Mouse (Mus musculus) erythroblast, adult 5-6 weeks (primary cell): Measurements from ENCODE around the gene Fkbp8. TPM values are rescaled to one million over a fixed set of nuclear protein-coding genes. Genes with fewer than 3 reads are reported as not detected.
A peak's percentile ranks its signal among the peaks of the same experiment; 100 is the strongest.
"Not testable (repeated sequence)": the region's sequence is repeated elsewhere in the genome, so short reads cannot be mapped to it uniquely, and the experiment has no call there.

Source experiments
- ATAC-seq: replicated peaks from 2 replicates; pipeline ENCODE4 v1.8.0; 2016; ENCODE audit warnings: moderate number of reproducible peaks, mild to moderate bottlenecking, moderate TSS enrichment, inconsistent platforms; ENCODE audit not compliant: poor library complexity, low FRiP score, severe bottlenecking
- total RNA-seq, 2 experiments: library from RNA; stranded (forward) in 1 of 2; stranded (reverse) in 1 of 2; fragments of 150-400 nt in 1 of 2; fragments of 200-764, 138-1000 nt in 1 of 2; gene quantifications; 2 replicates each; pipeline versions ENCODE4 v1.2.3 to v1.2.4; 2015 to 2017; ENCODE audit warnings: low replicate concordance in 2 of 2

The Fkbp8 gene
- total RNA-seq, 2 experiments from 2014 or later: 27.1 to 53.5 TPM

DNA sequence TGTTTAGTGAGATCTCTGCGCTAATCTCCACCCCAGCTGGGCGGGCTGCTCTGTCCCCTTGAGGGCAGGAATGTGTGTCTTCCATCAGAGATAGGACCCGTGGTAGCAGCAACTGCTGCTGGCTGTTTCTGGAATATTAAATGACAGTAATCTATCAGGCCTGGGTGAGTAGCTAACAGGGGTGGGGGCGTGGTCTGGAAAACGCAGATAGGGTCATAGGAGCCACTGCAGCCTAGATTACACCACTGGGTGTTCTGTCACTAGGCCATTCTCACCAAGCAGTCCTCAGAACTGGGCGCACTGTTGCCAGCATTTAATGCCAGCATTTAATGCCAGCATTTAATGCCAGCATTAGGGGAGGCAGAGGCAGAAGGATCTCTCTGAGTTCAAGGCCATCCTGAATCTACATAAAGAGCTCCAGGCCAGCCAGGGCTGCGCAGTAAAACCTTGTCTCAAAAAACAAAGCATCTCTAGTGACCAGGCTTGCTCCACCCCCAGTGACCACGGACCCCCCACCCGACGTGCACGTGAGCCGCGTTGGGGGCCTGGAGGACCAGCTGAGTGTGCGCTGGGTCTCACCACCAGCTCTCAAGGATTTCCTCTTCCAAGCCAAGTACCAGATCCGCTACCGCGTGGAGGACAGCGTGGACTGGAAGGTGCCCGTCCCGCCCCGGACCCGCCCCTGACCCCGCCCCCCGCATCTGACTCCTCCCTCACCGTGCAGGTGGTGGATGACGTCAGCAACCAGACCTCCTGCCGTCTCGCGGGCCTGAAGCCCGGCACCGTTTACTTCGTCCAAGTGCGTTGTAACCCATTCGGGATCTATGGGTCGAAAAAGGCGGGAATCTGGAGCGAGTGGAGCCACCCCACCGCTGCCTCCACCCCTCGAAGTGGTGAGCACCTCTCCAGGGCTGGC, 26.9 kb upstream of the Fkbp8 start:
- ATAC-seq: peak; percentile 60

DNA sequence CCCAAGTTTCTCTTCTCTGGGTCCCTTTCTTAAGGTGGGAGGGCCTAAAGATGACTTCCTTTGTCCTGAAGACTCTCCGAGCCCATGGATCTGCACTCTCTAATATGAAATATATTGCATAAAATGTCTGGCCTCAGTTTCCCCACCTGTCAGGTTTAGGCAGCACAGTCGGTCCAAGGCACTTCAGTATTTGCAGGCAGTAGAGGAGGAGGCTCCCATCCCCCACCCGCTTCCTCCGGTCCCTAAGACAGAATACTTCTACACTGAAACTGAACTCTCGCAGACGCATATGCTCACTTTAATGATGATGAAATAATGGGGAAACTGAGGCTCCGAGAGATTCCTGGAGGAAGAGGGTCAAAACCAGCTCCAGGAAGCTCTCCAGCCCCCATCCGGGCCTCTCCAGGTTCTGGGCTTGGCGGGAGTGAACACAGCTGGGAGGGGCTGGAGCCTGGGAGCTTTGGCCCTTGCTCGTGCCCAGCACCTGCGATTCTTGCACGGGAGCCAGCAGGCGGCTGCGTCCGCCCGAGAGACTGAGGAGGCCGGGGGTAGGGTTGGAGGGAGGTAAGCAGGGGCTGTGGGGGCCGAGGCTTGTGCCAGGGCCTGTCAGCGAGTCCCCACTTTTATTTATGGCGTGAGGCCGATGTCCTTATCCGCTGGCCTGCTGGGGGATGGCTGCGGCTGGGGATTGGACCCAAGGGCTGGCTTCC, 25.5 kb upstream of the Fkbp8 start:
- no peak for ATAC-seq

DNA sequence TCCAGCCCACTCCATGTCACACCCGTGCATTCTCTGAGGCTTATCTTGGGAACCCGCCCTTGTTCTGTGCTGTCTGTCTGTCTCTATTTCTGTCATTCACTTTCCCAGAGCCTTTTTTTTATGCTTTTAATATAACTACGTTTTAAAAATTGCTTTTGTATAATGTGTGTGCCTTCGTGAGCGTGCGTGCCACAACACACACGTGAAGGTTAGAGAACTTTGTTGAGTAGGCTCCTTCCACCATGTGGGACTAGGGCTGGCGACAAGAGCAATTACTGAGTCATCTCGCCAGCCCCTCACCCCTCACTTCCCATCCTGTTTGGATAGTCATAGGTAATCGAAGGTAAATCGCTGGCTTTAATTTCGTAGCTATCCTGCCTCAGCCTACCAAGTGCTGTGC, 25.0 kb upstream of the Fkbp8 start:
- ATAC-seq: no peak

DNA sequence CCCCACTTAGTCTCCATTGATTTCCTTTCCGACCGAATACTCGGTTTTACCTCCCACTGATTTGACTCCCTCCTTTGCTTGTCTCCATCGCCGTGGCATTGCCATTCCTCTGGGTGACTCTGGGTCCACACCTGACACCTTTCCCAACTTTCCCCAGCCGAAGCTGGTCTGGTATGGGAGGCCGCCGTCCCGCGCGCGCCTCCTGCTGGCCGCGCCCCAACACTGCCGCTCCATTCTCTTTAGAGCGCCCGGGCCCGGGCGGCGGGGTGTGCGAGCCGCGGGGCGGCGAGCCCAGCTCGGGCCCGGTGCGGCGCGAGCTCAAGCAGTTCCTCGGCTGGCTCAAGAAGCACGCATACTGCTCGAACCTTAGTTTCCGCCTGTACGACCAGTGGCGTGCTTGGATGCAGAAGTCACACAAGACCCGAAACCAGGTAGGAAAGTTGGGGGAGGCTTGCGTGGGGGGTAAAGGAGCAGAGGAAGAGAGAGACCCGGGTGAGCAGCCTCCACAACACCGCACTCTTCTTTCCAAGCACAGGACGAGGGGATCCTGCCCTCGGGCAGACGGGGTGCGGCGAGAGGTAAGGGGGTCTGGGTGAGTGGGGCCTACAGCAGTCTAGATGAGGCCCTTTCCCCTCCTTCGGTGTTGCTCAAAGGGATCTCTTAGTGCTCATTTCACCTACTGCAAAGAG, 24.3 kb upstream of the Fkbp8 start:
- peak; percentile 34; the same call in 1 of the 2 replicates for ATAC-seq

DNA sequence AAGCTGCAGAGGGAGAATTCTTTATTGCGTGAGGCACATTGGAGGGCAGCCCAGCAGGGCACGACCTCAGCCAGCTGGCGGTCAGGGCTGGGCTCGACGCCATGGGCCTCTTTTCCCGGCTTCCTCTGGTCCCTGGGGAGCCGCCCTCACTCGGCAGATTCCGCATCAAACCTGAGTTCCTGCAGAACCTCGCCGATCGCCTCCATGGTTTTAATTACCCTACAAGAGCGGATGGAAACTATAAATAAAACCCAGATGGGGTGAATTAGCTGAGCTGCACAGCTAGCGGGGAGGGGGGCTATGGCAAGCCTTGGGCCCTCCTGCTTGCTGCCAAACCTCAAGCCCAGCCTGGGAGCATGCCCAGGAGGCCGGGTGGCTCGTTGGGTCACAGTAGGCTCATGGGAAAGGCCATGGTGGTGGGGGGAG, 23.2 kb upstream of the Fkbp8 start:
- ATAC-seq: no peak

DNA sequence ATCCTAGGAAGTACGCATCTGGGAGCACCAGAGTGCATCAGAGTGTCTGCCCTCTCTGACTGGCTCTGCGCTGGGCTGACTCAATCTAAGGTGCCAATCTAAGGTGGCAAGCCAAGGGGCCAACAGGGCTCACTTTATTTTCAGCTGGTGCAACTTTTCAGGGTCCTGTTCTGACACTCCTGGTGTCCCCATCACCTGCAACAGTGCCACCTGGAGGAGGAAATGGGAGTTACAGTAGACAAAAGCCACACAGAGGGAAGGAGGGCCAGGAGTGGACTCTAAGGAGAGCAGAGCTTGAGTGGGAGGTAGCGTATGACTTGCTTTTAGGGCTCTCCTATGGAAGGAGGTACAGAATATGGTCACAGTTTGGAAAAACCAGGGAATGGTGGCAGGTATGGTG, 22.7 kb upstream of the Fkbp8 start:
- peak; percentile 36 for ATAC-seq

DNA sequence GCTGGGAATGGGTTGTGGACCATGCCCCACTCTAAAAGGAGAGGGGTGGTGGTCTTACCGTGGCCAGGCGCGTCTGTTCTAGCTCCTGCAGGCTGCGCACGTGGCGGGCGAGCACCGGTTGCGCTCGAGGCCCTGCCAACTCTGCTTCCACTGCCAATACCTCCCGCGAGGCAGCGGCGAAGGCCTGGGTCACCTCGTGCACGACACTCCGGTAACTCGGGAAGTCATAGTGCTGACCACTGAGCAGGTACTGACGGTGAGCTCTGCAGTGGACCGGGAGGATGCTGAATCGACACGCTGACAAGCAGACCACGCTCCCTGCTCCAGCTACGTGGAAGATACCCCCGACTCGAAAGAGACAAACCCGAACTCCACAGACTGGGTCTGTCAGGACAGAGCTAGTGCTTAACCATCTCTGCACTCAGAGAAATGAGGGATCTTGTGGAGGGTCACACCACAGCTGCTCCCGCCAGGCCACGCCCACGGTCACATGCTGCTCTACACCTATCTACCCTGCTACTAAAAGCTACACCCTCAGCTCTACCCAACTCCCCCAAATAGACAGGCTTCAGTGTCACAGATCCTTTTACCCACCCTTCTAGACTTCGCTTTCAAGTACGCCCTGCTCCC, 21.7 kb upstream of the Fkbp8 start:
- ATAC-seq: peak; percentile 1

DNA sequence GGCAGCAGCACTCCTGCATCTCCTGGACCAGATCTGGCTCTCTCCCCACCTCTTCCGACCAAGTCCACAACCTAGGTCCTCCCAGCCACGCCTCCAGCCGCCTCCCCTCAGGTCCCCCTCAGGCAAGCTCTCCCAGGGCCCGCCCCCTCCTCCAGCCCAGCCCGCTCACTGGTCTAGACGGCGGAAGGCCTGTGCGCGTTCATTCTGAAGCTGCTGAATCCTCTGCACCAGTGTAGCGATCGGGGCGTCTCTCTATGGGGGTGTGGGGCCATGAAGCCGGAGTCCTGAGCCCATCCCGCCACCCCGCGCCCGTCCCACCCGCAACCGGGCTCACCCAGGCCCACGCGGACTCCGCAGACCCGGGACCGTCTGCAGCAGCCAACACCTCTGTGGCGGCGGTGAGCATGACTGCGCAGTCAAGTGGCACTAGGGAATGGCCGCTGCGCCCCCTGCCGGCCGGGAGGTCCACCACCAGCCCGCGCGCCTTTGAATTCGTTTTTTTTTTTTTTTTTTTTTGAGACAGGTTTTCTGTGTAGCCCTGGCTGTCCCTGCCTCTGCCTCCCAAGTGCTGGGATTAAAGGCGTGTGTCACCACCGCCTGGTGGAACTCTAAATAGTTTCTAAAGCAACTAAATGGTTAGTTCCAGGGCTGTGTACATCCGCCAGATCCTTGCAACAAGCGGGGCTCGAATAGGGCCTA, 21.0 kb upstream of the Fkbp8 start, which contains the start of gene Rex1bd:
Rex1bd (minus strand) TSS at position 425 of the 699 bp plus-strand sequence.
- ATAC-seq: peak; percentile 51

DNA sequence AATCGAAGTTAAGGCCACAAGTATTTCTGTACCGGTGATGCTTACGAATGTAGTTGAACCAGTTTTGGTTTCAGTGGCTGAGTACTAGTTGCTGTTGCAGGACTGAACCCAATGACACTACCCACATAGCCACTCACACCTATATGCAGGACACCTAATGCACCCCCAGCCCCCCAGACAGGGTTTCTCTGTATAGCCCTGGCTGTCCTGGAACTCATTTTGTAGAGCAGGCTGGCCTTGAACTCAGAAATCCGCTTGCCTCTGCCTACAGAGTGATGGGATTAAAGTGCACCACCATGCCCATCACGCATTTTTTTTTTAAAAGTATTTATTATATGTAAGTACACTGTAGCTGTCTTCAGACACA, 20.5 kb upstream of the Fkbp8 start:
- ATAC-seq: no peak

DNA sequence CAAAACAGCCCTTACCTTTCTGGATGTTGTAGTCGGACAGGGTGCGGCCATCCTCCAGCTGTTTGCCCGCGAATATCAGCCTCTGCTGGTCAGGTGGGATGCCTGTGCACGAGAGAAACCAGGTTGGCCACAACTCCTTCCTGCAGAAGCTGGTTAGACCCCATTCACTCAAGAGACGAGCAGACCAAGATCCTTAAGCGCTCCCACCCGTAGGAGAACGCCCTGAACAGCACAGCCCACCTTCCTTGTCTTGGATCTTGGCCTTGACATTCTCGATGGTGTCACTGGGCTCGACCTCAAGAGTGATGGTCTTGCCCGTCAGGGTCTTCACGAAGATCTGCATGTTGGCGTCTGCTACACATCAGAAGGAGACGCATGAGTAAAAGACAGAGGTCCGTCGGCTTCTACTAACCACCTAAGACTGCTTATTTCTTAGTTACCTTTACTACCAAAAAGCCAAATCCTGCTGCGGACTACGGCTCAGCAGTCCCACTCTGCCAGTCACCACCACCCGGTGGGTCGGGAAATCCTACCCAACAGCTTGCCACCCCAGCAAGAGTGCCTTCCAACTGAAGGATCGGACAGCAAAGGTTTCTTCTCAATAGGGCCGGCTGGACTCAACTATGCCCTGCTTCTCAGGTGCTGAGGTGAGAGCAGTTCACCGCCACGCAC, 18.1 kb upstream of the Fkbp8 start:
- ATAC-seq: no peak

DNA sequence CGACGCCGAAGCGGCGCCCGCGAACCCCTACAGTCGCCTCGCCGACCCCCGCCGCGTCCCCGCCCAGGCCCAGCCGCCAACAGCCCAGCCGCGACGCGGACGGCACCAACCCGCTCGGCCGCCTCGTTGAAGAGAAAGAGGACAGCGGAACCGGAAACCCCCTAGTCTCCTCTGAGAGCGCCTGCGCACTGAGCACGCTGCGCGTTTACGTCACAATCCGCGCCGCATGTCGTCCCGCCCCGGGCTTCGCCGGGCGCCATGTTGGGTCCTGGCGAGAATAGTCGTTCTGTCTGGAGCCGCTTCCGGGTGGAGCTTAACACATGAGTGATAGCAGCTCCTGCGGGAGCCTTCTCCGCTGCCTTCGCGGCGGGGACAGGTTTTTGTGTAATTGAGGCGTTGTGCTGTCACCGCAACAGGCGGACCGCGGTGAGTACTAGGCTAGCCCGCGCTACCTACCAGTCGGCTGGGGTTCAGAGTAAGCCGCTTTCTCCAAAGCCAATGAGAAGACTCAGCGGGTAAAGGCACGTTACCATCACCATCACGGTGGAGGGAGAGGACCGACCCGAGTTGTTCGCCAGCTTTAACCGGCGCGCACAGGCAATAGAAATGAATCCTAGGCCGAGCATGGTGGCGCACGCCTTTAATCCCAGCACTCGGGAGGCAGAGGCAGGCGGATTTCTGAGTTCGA, 17.2 kb upstream of the Fkbp8 start, which contains the start of gene Uba52:
Uba52 (minus strand) TSS at position 574 of the 688 bp plus-strand sequence.
- ATAC-seq: peak; percentile 81

DNA sequence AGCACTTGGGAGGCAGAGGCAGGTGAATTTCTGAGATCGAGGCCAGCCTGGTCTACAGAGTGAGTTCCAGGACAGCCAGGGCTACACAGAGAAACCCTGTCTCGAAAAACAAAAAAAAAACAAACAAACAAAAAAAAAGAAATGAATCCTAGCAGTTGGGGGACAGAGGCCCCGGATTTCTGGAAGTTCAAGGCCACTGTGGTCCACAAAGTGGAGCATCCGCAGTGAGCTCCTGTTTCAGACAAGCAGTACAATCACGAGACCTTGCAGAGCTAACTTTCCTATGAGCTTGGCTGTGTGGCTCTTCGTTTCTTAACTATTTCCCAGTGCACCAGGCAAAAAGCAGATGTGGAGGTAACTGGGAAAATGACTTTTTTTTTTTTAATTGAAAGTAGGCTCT, 16.4 kb upstream of the Fkbp8 start:
- not testable (repeated sequence) for ATAC-seq

DNA sequence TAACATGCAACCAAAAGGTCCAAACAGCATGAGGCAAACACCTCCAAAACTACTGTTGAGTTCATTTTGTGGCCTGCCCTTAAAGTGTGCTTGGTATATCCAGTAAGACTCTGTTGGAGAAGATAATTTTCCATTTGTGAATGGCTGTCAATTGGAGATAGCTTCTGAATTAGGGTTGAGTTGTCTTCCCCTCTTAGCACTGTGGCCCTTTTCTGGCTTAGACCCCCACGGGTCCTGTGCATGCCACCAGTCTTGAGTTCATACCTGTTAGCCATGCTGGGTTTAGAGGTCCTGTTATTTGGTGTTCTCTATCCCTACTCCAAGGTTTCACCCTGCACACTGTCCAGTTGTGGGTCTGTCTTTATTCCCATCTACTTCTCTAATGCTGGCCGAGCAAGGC, 15.8 kb upstream of the Fkbp8 start:
- ATAC-seq: no peak

DNA sequence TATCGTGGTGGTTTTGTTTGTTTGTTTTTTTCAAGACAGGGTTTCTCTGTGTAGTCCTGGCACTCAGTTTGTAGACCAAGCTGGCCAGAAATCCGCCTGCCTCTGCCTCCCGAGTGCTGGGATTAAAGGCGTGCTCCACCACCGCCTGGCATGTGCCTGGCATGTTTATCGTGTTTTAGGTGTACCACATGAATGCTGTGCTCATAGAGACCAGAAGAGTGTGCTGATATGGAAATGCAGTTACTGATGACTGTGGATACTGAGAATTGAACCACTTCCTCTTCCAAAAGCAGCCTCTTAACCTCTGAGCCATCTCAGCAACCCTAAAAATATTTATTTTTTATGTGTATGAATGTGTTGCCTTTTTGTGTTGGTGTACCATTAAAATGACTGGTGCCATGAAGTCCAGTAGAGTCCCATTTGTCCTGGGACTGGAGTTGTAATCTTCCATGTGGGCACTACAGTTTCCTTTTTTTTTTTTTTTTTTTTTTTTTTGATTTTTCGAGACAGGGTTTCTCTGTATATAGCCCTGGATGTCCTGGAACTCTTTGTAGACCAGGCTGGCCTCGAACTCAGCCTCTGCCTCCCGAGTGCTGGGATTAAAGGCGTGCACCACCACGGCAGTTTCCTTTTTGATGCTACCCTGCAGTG, 15.1 kb upstream of the Fkbp8 start:
- no peak for ATAC-seq

DNA sequence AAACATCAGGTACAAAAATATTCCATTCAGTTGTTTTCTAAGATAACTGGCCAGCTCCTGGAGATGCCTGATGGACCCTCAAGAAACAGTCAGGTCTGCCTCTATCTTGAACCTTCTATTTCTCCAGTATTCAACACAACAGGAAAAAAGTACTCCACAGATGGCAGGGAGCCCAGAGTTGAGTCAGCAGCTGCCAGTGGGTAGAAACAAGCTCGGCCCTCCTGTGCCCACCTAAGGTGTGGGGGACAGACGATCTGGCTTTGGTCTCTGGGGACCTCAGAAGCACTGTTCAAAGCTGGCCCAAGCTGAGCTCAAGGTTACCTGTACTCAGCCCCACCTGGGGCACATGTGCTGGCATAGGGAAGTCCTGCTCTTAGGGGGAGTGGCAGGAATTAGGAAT, 14.1 kb upstream of the Fkbp8 start:
- ATAC-seq: no peak

DNA sequence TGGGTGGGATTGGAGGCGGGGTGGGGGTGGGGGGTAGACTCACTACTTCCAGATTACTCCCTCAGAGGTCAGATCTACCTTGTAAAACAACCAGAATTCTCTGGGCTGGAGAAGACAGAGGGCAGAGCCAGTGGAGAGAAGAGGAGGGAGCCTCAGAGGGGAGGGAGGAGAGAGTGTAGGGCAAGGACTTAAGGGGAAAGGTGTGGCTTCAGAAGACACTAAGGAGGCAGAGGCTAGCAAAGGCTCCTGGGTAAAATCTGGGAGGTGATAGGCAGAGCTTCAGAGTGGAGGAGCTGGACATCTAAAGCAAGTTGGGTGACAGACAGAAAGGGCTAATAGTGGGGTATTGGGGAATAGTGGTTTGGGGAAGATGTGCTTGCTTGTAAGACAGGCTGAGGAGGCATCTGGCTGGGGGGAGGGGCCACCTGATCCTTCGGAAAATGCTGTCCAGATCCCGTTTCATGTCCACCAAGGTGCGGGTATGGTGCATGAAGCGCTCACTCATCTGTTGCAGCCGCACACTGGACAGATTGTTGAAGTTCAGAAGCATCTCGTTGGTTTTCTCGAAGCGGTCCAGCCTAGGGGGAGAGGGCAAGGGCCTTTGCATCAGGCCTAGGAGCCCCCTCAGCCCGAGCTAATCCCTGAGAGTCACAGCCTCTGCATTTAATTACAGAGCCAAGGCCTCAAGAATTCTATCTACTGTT, 9.4 kb upstream of the Fkbp8 start:
- ATAC-seq: no peak

DNA sequence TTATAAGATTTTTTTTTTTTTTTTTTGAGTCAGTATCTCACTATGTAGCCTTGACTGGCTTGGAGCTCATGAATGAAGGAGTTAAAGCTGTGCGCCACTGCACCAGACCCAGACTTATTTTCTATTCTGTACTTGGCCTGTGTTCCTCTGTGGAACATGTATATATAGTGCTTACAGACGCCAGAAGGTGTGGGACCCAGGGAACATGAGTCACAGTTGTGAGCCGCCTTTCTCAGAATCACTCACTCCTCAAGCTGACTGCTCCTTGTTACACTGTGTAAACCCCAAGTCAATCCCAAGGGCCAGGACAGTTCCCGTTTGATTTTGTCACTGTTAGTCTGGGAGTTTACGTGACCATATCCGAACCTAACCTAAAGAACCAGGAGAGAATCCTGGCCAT, 8.5 kb upstream of the Fkbp8 start:
- no peak for ATAC-seq
